Mouse (Mus musculus) heart, embryonic 14.5 days (tissue): Measurements from ENCODE around the gene Olfr1099. TPM values are rescaled to one million over a fixed set of nuclear protein-coding genes. Genes with fewer than 3 reads are reported as not detected.

ENCODE experiments used
- polyA plus RNA-seq: library from polyadenylated mRNA; unstranded; fragments of >200 nt; fragmentation: Nextera tagmentation; extraction: Ambion mirVana; gene quantifications from 2 replicates; pipeline ENCODE4 v1.2.1, GENCODE M21; 2014

Olfr1099 gene
- polyA plus RNA-seq, 1 experiment from 2014 or later: not detected

Other genes starting within 250 kb of the Olfr1099 start
- gene Olfr1089, start 227.0 kb downstream of the Olfr1099 start, polyA plus RNA-seq: not detected in 2 replicates
- not detected in 2 replicates for gene Olfr1090, start 201.7 kb downstream of the Olfr1099 start, polyA plus RNA-seq
- gene Olfr1093, start 178.2 kb downstream of the Olfr1099 start, polyA plus RNA-seq: not detected in 2 replicates
- not detected in 2 replicates for gene Olfr141, start 150.7 kb downstream of the Olfr1099 start, polyA plus RNA-seq
- gene Olfr1094, start 136.0 kb downstream of the Olfr1099 start, polyA plus RNA-seq: not detected in 2 replicates
- gene Olfr1095, start 109.0 kb downstream of the Olfr1099 start, polyA plus RNA-seq: not detected in 2 replicates
- not detected in 2 replicates for gene Gm13723, start 85.9 kb downstream of the Olfr1099 start, polyA plus RNA-seq
- not detected in 2 replicates for gene Olfr1097, start 68.5 kb downstream of the Olfr1099 start, polyA plus RNA-seq
- not detected in 2 replicates for gene Olfr1098, start 36.1 kb downstream of the Olfr1099 start, polyA plus RNA-seq
- not detected in 2 replicates for gene Olfr1100, start 19.3 kb upstream of the Olfr1099 start, polyA plus RNA-seq
- gene Olfr1101, start 30.5 kb upstream of the Olfr1099 start, polyA plus RNA-seq: not detected in 2 replicates
- not detected in 2 replicates for gene Olfr1102, start 37.7 kb upstream of the Olfr1099 start, polyA plus RNA-seq
- not detected in 2 replicates for gene Olfr1104, start 66.4 kb upstream of the Olfr1099 start, polyA plus RNA-seq
- gene Olfr1105, start 75.8 kb upstream of the Olfr1099 start, polyA plus RNA-seq: not detected in 2 replicates
- not detected in 2 replicates for gene Olfr1106, start 91.6 kb upstream of the Olfr1099 start, polyA plus RNA-seq
- not detected in 2 replicates for gene Olfr1107, start 115.1 kb upstream of the Olfr1099 start, polyA plus RNA-seq
- not detected in 2 replicates for gene Olfr1109, start 135.3 kb upstream of the Olfr1099 start, polyA plus RNA-seq
- not detected in 2 replicates for gene Olfr259, start 153.9 kb upstream of the Olfr1099 start, polyA plus RNA-seq
- gene Olfr1110, start 179.6 kb upstream of the Olfr1099 start, polyA plus RNA-seq: not detected in 2 replicates
- not detected in 2 replicates for gene Olfr1111, start 191.9 kb upstream of the Olfr1099 start, polyA plus RNA-seq
- not detected in 2 replicates for gene Olfr1112, start 227.1 kb upstream of the Olfr1099 start, polyA plus RNA-seq
- not detected in 2 replicates for gene Olfr1113, start 248.3 kb upstream of the Olfr1099 start, polyA plus RNA-seq